Mouse (Mus musculus): Measurements from ENCODE around the gene Rragc. TPM values are rescaled to one million over a fixed set of nuclear protein-coding genes. Genes with fewer than 3 reads are reported as not detected.
"Not testable (repeated sequence)": the region's sequence is repeated elsewhere in the genome, so short reads cannot be mapped to it uniquely, and the experiment has no call there.

Rragc gene
- polyA plus RNA-seq, 1 experiment from 2014 or later = 20.0 TPM

DNA sequence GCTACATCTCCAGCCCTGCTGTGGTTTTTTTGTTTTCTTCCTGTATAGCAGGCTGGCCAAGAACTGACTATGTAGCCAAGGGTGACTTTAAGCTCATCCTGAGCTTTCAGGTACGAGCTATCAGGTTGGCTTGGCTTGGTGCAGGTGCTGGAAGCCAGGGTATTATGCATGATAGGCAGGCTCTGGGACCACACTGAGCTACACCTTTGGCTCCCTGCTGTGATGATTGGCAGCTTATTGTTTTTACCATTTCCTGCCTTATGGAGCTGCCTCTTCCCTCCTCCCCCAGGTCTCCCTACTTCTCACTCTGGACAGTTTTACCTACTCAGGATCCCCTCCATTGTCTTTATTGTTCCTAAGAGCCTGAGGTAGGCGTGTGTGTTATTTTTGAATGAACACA is 1.6 kb downstream of the Rragc start:
- no peak overlapping the region for H3K27ac ChIP-seq (replicated peaks)
- H3K9me3 ChIP-seq (replicated peaks) = no peaks in the 10 kb centered on the region
- no peaks in the 10 kb centered on the region for H3K27me3 ChIP-seq
- H3K4me3 ChIP-seq (replicated peaks) = peak overlapping the region; percentile 90
- ATAC-seq (ENCODE audit: insufficient read depth) = no peak
- H3K4me1 ChIP-seq (replicated peaks) = peaks cover 35% of the 10 kb centered on the region
- H3K4me2 ChIP-seq = peak overlapping the region; percentile 98
- 74% methylated on average over 2 of the region's 2 CpGs for WGBS (ENCODE audit: insufficient replicate concordance)
- peaks cover 35% of the 10 kb centered on the region for H3K36me3 ChIP-seq (replicated peaks)
- H3K9ac ChIP-seq = peak overlapping the region; percentile 95; the same call in 1 of the 2 replicates

DNA sequence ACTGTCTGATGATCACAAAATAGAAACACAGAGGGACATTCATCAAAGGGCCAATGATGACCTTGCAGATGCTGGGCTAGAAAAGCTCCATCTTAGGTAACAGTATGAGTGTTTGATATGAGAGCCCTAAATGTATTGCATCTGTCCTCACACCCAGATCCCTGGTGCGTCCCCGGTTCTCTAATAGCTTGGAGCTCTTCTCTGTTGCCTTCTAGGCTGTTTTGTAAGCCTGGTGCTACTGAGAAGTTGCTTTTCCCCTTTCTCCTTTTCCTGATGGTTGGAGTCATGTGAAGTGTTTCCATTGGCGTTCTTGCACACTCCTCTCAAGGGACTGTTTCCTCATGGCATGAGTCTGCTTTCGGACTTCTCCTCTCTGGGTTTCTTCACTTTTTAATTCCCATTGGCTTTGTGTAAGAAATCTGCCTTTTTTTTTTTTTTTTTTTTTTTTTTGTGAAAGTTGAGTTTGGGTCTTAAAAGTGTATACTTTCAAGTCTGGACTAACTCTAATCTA is 3.9 kb downstream of the Rragc start:
- WGBS (ENCODE audit: insufficient replicate concordance) = 73% methylated on average over 4 of the region's 4 CpGs
- H3K4me3 ChIP-seq (replicated peaks) = no peak overlapping the region
- no peak overlapping the region for H3K4me2 ChIP-seq
- no peak overlapping the region for H3K9ac ChIP-seq
- no peaks in the 10 kb centered on the region for H3K9me3 ChIP-seq (replicated peaks)
- ATAC-seq (ENCODE audit: insufficient read depth) = no peak
- H3K4me1 ChIP-seq (replicated peaks) = peaks cover 29% of the 10 kb centered on the region
- H3K27me3 ChIP-seq = no peaks in the 10 kb centered on the region
- H3K36me3 ChIP-seq (replicated peaks) = peaks cover 50% of the 10 kb centered on the region
- H3K27ac ChIP-seq (replicated peaks) = no peak overlapping the region

DNA sequence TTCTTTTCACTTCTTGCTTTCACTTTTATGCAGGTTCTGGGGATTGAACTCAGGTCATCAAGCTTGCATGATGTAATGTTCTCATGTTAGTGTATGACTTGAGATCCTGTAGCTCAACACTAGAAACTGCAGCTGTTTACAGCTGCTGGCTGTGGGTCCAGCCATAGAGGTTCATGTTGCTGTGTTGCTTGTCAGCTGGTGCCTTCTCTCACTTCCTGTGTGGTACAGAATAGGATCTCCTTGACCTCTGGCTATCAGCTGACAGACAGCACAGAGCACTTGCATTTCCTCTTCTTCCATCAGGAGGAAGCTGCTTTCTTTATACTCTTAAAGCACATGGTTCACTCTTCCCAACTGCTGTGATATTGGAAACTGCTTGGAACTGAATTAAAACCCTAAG is 10.7 kb downstream of the Rragc start:
- Histone ChIP-seq H3K27ac (replicated peaks) (no peak overlapping the region), H3K36me3 (replicated peaks) (peaks cover 81% of the 10 kb centered on the region)
- peak; percentile 40; the same call in 1 of the 2 replicates for ATAC-seq (ENCODE audit: insufficient read depth)

DNA sequence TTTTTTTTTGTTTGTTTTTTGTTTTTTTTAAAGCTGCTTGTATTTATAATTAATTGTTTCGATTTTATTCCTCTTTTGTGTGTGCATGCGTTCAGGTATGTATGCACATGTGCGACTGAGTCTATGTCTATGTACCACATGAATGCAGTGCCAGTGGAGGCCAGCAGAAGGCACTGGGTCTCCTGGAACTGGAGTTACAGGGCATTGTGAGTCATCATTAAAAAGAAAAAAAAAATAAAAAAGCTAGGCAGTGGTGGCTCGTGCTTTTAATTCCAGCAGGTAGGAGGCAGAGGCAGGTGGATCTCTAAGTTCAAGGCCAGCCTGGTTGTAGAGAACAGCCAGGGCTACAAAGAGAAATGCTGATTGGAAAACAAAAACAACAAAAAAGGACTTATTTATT is 12.7 kb downstream of the Rragc start:
- Histone ChIP-seq H3K4me3 (replicated peaks) (no peak overlapping the region), H3K27me3 (no peaks in the 10 kb centered on the region), H3K27ac (replicated peaks) (no peak overlapping the region), H3K4me1 (replicated peaks) (no peaks in the 10 kb centered on the region), H3K9me3 (replicated peaks) (no peaks in the 10 kb centered on the region), H3K9ac (no peak overlapping the region), H3K4me2 (no peak overlapping the region), H3K36me3 (replicated peaks) (peaks cover 74% of the 10 kb centered on the region)
- 85% methylated on average over 4 of the region's 4 CpGs for WGBS (ENCODE audit: insufficient replicate concordance)
- no peak for ATAC-seq (ENCODE audit: insufficient read depth)

More for the DNA sequence above, 10.7 kb downstream of the Rragc start:
- H3K4me2 ChIP-seq = no peak overlapping the region
- H3K27me3 ChIP-seq = no peaks in the 10 kb centered on the region
- no peak overlapping the region for H3K4me3 ChIP-seq (replicated peaks)
- H3K9me3 ChIP-seq (replicated peaks) = no peaks in the 10 kb centered on the region
- H3K4me1 ChIP-seq (replicated peaks) = no peaks in the 10 kb centered on the region
- H3K9ac ChIP-seq = no peak overlapping the region

DNA sequence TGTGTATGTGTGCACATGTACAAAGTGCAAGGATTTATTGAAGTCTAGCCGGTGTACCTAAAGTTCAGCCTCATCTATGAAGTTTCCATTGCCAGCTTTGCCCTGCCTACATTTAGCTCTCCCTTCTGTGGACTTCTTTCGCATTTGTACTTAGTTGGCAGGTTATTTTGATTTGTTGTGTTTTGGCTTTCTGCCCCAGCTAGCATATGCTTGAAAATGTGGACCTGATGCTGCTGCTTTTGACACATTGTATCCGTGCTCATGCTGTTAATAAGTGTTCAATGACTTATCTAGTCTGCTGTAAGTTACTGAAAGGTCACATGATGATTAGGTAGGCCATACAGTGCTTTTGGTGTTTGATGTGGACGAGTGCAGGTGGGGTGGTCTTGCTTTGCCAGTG is 17.1 kb downstream of the Rragc start:
- 75% methylated on average over 4 of the region's 4 CpGs for WGBS (ENCODE audit: insufficient replicate concordance)
- Histone ChIP-seq H3K27ac (replicated peaks) (no peak overlapping the region), H3K27me3 (no peaks in the 10 kb centered on the region), H3K36me3 (replicated peaks) (peaks cover 65% of the 10 kb centered on the region), H3K4me2 (no peak overlapping the region), H3K9ac (no peak overlapping the region), H3K4me3 (replicated peaks) (no peak overlapping the region), H3K9me3 (replicated peaks) (no peaks in the 10 kb centered on the region), H3K4me1 (replicated peaks) (no peaks in the 10 kb centered on the region)
- no peak for ATAC-seq (ENCODE audit: insufficient read depth)

DNA sequence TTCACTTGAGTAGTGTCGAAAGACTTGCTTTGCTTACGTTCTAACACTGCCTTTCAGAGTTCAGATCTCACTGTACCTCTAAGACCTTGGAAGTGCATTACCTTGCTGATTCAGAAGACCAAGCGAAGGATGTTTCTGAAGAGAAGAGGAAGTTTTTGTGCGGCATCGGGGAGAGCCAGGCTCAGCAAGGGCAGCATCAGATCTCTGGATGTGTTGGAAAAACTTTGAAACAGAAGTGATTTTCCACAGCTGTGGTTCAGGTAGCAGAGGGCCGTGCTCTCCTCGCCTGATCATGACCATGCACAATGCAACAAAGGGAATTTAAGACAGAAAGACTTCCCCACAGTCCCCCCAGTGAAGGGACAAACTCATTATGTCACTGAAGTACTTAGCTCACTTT is 18.8 kb downstream of the Rragc start:
- Histone ChIP-seq H3K4me2 (no peak overlapping the region), H3K27ac (replicated peaks) (no peak overlapping the region), H3K9me3 (replicated peaks) (no peaks in the 10 kb centered on the region), H3K4me3 (replicated peaks) (no peak overlapping the region), H3K4me1 (replicated peaks) (no peaks in the 10 kb centered on the region), H3K27me3 (no peaks in the 10 kb centered on the region), H3K36me3 (replicated peaks) (peaks cover 49% of the 10 kb centered on the region), H3K9ac (no peak overlapping the region)
- no peak for ATAC-seq (ENCODE audit: insufficient read depth)
- WGBS (ENCODE audit: insufficient replicate concordance) = 73% methylated on average over 7 of the region's 7 CpGs

DNA sequence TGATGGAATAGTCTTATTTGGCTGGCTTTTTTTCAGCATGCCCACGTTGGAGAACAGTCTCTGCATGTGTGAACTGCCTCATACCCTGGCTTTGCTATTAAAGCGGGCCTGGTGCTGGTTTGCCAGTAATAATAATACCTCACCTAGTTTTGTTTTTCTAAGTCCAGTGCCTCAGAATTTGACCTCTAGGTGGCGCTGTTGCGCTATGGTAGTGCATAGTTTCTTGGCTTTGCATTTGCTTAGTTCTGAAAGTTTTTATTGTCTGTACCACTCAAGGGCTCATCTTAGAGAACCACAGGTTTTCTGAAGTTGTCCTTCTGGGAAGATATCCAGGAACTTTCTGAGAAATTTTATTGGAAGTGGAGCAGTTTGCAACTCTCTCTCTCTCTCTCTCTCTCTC is 22.6 kb downstream of the Rragc start:
- ATAC-seq (ENCODE audit: insufficient read depth) = no peak
- no peak overlapping the region for H3K27ac ChIP-seq (replicated peaks)
- no peak overlapping the region for H3K4me2 ChIP-seq
- H3K9ac ChIP-seq = no peak overlapping the region
- H3K4me1 ChIP-seq (replicated peaks) = no peaks in the 10 kb centered on the region
- H3K4me3 ChIP-seq (replicated peaks) = no peak overlapping the region
- H3K9me3 ChIP-seq (replicated peaks) = no peaks in the 10 kb centered on the region
- WGBS (ENCODE audit: insufficient replicate concordance) = 8% methylated on average over 4 of the region's 4 CpGs
- no peaks in the 10 kb centered on the region for H3K27me3 ChIP-seq
- peaks cover 24% of the 10 kb centered on the region for H3K36me3 ChIP-seq (replicated peaks)

DNA sequence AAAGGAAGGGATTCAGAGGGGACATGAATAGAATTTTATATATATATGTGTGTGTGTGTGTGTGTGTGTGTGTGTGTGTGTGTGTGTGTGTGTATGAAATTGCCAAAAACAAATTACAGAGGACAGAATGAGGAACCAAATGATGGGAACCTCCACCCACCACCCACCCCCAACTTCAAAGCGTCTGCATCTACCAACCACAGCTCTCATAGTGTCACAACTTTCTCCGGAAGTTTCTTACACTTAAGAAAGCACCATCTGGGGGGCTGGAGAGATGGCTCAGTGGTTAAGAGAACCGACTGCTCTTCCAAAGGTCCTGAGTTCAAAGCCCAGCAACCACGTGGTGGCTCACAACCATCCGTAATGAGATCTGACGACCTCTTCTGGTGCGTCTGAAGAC is 23.6 kb downstream of the Rragc start:
- H3K4me3 ChIP-seq (replicated peaks); H3K27ac ChIP-seq (replicated peaks); H3K9me3 ChIP-seq (replicated peaks); H3K4me2 ChIP-seq; H3K9ac ChIP-seq; H3K4me1 ChIP-seq (replicated peaks); ATAC-seq (ENCODE audit: insufficient read depth); H3K27me3 ChIP-seq: not testable (repeated sequence)
- WGBS (ENCODE audit: insufficient replicate concordance) = 29% methylated on average over 7 of the region's 7 CpGs
- H3K36me3 ChIP-seq (replicated peaks) = peaks cover 15% of the 10 kb centered on the region

DNA sequence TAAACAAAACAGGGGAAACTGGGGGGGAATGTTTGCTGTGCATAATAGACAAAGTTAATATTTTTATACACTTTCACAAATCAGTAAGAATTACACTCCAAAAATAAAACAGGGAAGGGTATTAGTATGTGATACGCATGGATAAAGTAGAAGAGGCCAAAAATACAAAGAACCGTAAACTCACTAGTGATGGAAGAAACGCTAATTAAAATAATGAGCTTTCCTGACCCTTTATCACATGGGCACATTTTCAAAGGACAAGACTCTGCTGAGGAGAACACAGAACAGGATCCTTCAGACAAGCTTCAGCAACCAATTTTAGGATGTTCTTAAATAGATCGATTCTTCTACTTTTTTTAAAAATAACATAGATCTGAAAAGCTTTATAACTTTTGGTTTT is 29.5 kb downstream of the Rragc start:
- Histone ChIP-seq H3K36me3 (replicated peaks) (no peaks in the 10 kb centered on the region), H3K4me3 (replicated peaks) (no peak overlapping the region), H3K9me3 (replicated peaks) (no peaks in the 10 kb centered on the region), H3K4me1 (replicated peaks) (no peaks in the 10 kb centered on the region), H3K9ac (no peak overlapping the region), H3K4me2 (no peak overlapping the region), H3K27me3 (no peaks in the 10 kb centered on the region), H3K27ac (replicated peaks) (no peak overlapping the region)
- no peak for ATAC-seq (ENCODE audit: insufficient read depth)
- WGBS (ENCODE audit: insufficient replicate concordance) = 78% methylated on average over 4 of the region's 4 CpGs

DNA sequence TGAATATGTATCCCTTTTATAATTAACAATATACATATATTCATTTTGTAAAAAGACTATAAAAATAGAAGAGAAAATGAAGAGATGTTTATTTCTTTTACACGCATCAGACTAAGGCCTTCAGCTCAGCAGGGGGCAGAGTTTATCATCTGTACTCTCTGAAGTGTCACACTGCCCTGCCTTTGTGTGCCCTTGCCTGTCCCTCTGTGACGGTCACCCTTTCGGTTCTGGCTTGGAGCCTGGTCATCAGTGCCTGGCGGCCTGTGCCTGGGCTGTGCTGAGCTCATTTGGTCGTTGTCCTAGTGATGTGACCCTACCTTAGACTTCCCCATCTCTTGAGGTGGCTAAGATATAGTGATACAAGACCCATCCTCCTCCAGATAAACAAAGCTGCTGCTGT is 29.9 kb downstream of the Rragc start:
- H3K4me2 ChIP-seq = no peak overlapping the region
- no peaks in the 10 kb centered on the region for H3K9me3 ChIP-seq (replicated peaks)
- H3K9ac ChIP-seq = no peak overlapping the region
- H3K27me3 ChIP-seq = no peaks in the 10 kb centered on the region
- no peaks in the 10 kb centered on the region for H3K4me1 ChIP-seq (replicated peaks)
- no peak for ATAC-seq (ENCODE audit: insufficient read depth)
- H3K4me3 ChIP-seq (replicated peaks) = no peak overlapping the region
- no peaks in the 10 kb centered on the region for H3K36me3 ChIP-seq (replicated peaks)
- WGBS (ENCODE audit: insufficient replicate concordance) = 58% methylated on average over 5 of the region's 5 CpGs
- no peak overlapping the region for H3K27ac ChIP-seq (replicated peaks)

DNA sequence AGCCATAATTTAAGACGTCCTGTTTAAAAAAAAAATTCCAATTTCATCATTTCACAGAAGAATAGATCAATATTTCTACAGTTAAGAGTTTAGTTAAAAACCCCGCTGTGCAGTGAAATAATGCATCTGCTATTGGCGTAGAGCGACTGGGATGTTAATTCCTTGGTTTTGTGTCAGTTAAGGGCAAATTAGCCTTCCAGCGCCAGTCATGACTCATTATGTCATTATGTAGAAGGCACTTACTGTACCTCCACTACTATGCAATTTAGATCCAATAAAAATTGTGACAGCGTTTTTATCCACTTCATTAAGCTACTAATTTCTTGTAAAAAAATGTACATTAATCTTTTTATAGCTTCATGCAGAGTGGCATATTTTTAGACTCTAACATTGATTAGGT is 31.7 kb downstream of the Rragc start:
- Histone ChIP-seq H3K36me3 (replicated peaks) (no peaks in the 10 kb centered on the region), H3K4me2 (no peak overlapping the region), H3K27ac (replicated peaks) (no peak overlapping the region), H3K9me3 (replicated peaks) (no peaks in the 10 kb centered on the region), H3K4me3 (replicated peaks) (no peak overlapping the region), H3K9ac (no peak overlapping the region), H3K27me3 (no peaks in the 10 kb centered on the region), H3K4me1 (replicated peaks) (no peaks in the 10 kb centered on the region)
- no peak for ATAC-seq (ENCODE audit: insufficient read depth)
- 75% methylated on average over 6 of the region's 6 CpGs for WGBS (ENCODE audit: insufficient replicate concordance)

DNA sequence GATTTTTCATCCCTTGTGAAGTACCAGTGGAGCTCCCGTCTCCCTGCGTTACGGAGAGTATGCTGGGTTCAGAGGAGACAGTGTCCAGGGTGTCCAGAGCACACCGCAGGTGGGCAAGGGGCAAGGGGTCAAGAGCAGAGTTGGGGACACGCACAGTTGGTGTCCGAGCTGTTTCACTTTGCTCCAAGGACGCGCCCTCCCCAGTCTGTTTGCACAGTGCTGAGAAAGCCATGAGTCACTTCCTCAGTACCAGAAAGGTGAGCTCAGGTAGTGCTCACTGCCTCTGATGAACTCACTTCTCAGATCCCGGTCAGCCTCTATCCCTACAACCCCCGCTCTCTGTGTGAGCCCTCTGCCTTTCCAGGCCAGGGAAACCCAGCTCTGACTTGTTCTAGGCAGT is 32.4 kb downstream of the Rragc start:
- Histone ChIP-seq H3K27me3 (no peaks in the 10 kb centered on the region), H3K4me2 (no peak overlapping the region), H3K9me3 (replicated peaks) (no peaks in the 10 kb centered on the region), H3K9ac (no peak overlapping the region), H3K4me3 (replicated peaks) (no peak overlapping the region), H3K27ac (replicated peaks) (no peak overlapping the region), H3K4me1 (replicated peaks) (no peaks in the 10 kb centered on the region), H3K36me3 (replicated peaks) (no peaks in the 10 kb centered on the region)
- 57% methylated on average over 10 of the region's 10 CpGs for WGBS (ENCODE audit: insufficient replicate concordance)
- no peak for ATAC-seq (ENCODE audit: insufficient read depth)

Data from liver, embryonic 15.5 days (tissue).